Mouse (Mus musculus) limb, embryonic 12.5 days (tissue): ENCODE data around the gene Cdkn1c. TPM values are rescaled to one million over a fixed set of nuclear protein-coding genes. Genes with fewer than 3 reads are reported as not detected.

ENCODE experiments used
- polyA plus RNA-seq: library from polyadenylated mRNA; unstranded; fragments of >200 nt; fragmentation: Nextera tagmentation; extraction: Ambion mirVana; gene quantifications from 2 replicates; pipeline ENCODE4 v1.2.1, GENCODE M21; 2016

Gene Cdkn1c
- polyA plus RNA-seq, 1 experiment from 2014 or later = 1,371 TPM

Other genes with a start within 250 kb of the Cdkn1c start
- gene Slc22a18, start 12.7 kb upstream of the Cdkn1c start, polyA plus RNA-seq = 1.3 and 1.4 TPM in 2 replicates
- 13.8 and 19.2 TPM in 2 replicates for gene Phlda2, start 42.1 kb upstream of the Cdkn1c start, polyA plus RNA-seq
- 331 and 335 TPM in 2 replicates for gene Nap1l4, start 88.1 kb upstream of the Cdkn1c start, polyA plus RNA-seq
- gene Cars, start 139.0 kb upstream of the Cdkn1c start, polyA plus RNA-seq = 56.7 and 59.6 TPM in 2 replicates
- gene Tnfrsf26, start 167.7 kb upstream of the Cdkn1c start, polyA plus RNA-seq = 0.21 and 0.35 TPM in 2 replicates
- 11.4 and 12.8 TPM in 2 replicates for gene Tnfrsf22, start 188.6 kb upstream of the Cdkn1c start, polyA plus RNA-seq
- gene Tnfrsf23, start 224.8 kb upstream of the Cdkn1c start, polyA plus RNA-seq = 0.59 and 0.64 TPM in 2 replicates